Mouse (Mus musculus): ENCODE results near the gene Rragd. TPM values are rescaled to one million over a fixed set of nuclear protein-coding genes. Genes with fewer than 3 reads are reported as not detected.
"Not testable (repeated sequence)": the region's sequence is repeated elsewhere in the genome, so short reads cannot be mapped to it uniquely, and the experiment has no call there.

Rragd gene
- polyA plus RNA-seq, 1 experiment from 2014 or later, result 37.1 TPM

- no peaks in the 10 kb centered on the region for H3K36me3 ChIP-seq
- no peaks in the 10 kb centered on the region for H3K9me3 ChIP-seq
- no peak overlapping the region for H3K9ac ChIP-seq
- H3K4me1 ChIP-seq (replicated peaks), result no peaks in the 10 kb centered on the region
- H3K27ac ChIP-seq (replicated peaks), result no peak overlapping the region
- WGBS, result 86% methylated on average over 3 of the region's 3 CpGs
- no peak overlapping the region for H3K4me3 ChIP-seq
- no peak for ATAC-seq (ENCODE audit: low FRiP score, low read depth)
- no peak overlapping the region for H3K4me2 ChIP-seq
- H3K27me3 ChIP-seq, result no peaks in the 10 kb centered on the region
Measured at GRCm38 (mm10) chr4:32961394-32961793, 21.4 kb upstream of the Rragd start.

GRCm38 (mm10) chr4:32964619-32965018 lies 18.2 kb upstream of the Rragd start:
- not testable (repeated sequence) for H3K4me3 ChIP-seq; H3K9ac ChIP-seq; H3K4me2 ChIP-seq; H3K27ac ChIP-seq (replicated peaks); H3K27me3 ChIP-seq; H3K9me3 ChIP-seq; H3K36me3 ChIP-seq; ATAC-seq (ENCODE audit: low FRiP score, low read depth); H3K4me1 ChIP-seq (replicated peaks)
- WGBS, result 89% methylated on average over 19 of the region's 19 CpGs

DNA sequence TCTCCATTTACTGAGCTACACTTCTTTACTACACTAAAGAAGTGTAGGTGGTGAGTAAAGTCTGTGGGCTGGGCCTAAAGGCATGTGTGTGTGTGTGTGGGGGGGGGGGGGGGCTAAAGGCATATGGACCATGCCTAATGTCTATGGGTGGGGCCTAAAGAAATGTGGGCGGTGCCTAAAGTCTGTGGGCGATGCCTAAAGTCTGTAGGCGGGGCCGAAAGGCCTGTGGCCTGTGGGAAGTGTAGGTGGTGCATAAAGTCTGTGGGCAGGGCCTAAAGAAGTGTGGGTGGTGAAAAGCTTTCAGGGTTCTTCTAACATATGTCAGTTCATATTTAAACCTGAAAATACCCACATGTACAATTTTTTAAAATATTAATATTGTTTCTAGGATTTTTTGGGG lies 5.5 kb upstream of the Rragd start:
- H3K4me1 ChIP-seq (replicated peaks), result peaks cover 7% of the 10 kb centered on the region; the same call in 1 of the 2 replicates
- peaks cover 5% of the 10 kb centered on the region; the same call in 1 of the 2 replicates for H3K9me3 ChIP-seq
- H3K27me3 ChIP-seq, result no peaks in the 10 kb centered on the region
- no peaks in the 10 kb centered on the region for H3K36me3 ChIP-seq
- WGBS, result 87% methylated on average over 4 of the region's 4 CpGs
- H3K9ac ChIP-seq, result no peak overlapping the region
- ATAC-seq (ENCODE audit: low FRiP score, low read depth), result 0 out of 2 replicates have a peak, but pooled peaks have one; percentile 8
- H3K4me2 ChIP-seq, result no peak overlapping the region
- no peak overlapping the region for H3K27ac ChIP-seq (replicated peaks)
- no peak overlapping the region for H3K4me3 ChIP-seq

DNA sequence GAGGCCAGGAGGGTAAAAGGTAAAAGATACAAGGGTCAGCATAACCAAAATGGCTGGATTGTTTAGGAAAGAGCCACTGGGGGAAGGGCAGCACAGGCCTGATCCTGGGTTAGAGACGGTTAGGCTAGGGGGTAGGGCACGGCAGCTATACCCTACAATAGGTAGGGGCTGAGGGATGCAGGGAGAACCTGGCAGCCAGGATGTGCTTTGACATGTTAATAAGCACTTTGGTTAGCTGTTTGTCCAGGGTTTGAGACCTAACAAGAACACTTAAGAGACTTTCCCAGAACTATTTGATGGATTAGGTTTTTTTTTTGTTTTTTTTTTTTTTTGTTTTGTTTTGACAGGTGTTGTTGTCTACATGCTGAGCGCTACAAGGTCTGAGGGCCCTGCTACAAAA lies 2.8 kb upstream of the Rragd start:
- no peaks in the 10 kb centered on the region for H3K27me3 ChIP-seq
- no peak overlapping the region for H3K4me2 ChIP-seq
- H3K9me3 ChIP-seq, result no peaks in the 10 kb centered on the region
- H3K36me3 ChIP-seq, result no peaks in the 10 kb centered on the region
- ATAC-seq (ENCODE audit: low FRiP score, low read depth), result no peak
- peaks cover 21% of the 10 kb centered on the region for H3K4me1 ChIP-seq (replicated peaks)
- no peak overlapping the region for H3K27ac ChIP-seq (replicated peaks)
- WGBS, result 69% methylated on average over 3 of the region's 3 CpGs
- no peak overlapping the region for H3K9ac ChIP-seq
- no peak overlapping the region for H3K4me3 ChIP-seq

DNA sequence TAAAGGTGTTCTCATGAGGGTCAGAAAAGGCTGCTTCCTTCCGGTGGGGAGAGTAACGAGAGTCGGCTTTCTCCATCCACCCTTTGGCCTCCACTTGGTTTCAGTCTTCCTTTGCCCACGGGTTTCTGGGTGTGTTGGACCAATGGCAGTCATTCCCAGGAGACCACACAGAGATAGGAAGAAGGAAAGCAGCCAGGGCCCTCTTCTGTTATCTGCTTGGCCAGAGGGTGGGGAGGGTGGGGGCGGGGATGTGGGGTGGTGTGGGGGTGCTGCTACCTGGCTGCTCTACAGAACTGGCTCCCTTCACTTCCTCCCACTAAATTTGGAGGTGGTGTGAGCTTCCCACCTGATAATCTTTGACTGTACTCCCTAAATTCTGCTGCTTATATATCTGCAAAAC lies 1.2 kb upstream of the Rragd start:
- H3K27ac ChIP-seq (replicated peaks), result no peak overlapping the region
- ATAC-seq (ENCODE audit: low FRiP score, low read depth), result no peak
- no peaks in the 10 kb centered on the region for H3K27me3 ChIP-seq
- no peak overlapping the region for H3K9ac ChIP-seq
- H3K4me1 ChIP-seq (replicated peaks), result peaks cover 34% of the 10 kb centered on the region
- H3K36me3 ChIP-seq, result no peaks in the 10 kb centered on the region
- H3K4me2 ChIP-seq, result peak overlapping the region; percentile 82
- no peaks in the 10 kb centered on the region for H3K9me3 ChIP-seq
- H3K4me3 ChIP-seq, result no peak overlapping the region
- 30% methylated on average over 5 of the region's 5 CpGs for WGBS

GRCm38 (mm10) chr4:32982041-32982715 lies 659 bp upstream of the Rragd start:
- Histone ChIP-seq H3K9ac (peak overlapping the region; percentile 92), H3K36me3 (no peaks in the 10 kb centered on the region), H3K27me3 (no peaks in the 10 kb centered on the region), H3K27ac (replicated peaks) (peak overlapping the region; percentile 89; the same call in 1 of the 2 replicates), H3K4me2 (peak overlapping the region; percentile 82), H3K4me3 (peak overlapping the region; percentile 88), H3K9me3 (no peaks in the 10 kb centered on the region), H3K4me1 (replicated peaks) (peaks cover 34% of the 10 kb centered on the region)
- ATAC-seq (ENCODE audit: low FRiP score, low read depth), result peak; percentile 65
- under 1% methylated on average over 15 of the region's 15 CpGs for whole genome bisulfite sequencing

GRCm38 (mm10) chr4:32983176-32984155 lies 629 bp downstream of the Rragd start:
- peak; percentile 79 for ATAC-seq (ENCODE audit: low FRiP score, low read depth)
- peak overlapping the region; percentile 82 for H3K4me2 ChIP-seq
- peaks cover 34% of the 10 kb centered on the region for H3K4me1 ChIP-seq (replicated peaks)
- WGBS, result under 1% methylated on average over 64 of the region's 94 CpGs
- H3K9ac ChIP-seq, result peak overlapping the region; percentile 92
- peak overlapping the region; percentile 88 for H3K4me3 ChIP-seq
- H3K9me3 ChIP-seq, result no peaks in the 10 kb centered on the region
- H3K27ac ChIP-seq (replicated peaks), result peak overlapping the region; percentile 89
- H3K36me3 ChIP-seq, result no peaks in the 10 kb centered on the region
- no peaks in the 10 kb centered on the region for H3K27me3 ChIP-seq

GRCm38 (mm10) chr4:32984242-32984641 lies 1.4 kb downstream of the Rragd start:
- Histone ChIP-seq H3K27me3 (no peaks in the 10 kb centered on the region), H3K4me2 (peak overlapping the region; percentile 82), H3K4me1 (replicated peaks) (peaks cover 34% of the 10 kb centered on the region), H3K9me3 (no peaks in the 10 kb centered on the region), H3K36me3 (no peaks in the 10 kb centered on the region), H3K9ac (peak overlapping the region; percentile 92), H3K27ac (replicated peaks) (peak overlapping the region; percentile 89; the same call in 1 of the 2 replicates), H3K4me3 (peak overlapping the region; percentile 88)
- under 1% methylated on average over 13 of the region's 13 CpGs for WGBS
- ATAC-seq (ENCODE audit: low FRiP score, low read depth), result no peak

DNA sequence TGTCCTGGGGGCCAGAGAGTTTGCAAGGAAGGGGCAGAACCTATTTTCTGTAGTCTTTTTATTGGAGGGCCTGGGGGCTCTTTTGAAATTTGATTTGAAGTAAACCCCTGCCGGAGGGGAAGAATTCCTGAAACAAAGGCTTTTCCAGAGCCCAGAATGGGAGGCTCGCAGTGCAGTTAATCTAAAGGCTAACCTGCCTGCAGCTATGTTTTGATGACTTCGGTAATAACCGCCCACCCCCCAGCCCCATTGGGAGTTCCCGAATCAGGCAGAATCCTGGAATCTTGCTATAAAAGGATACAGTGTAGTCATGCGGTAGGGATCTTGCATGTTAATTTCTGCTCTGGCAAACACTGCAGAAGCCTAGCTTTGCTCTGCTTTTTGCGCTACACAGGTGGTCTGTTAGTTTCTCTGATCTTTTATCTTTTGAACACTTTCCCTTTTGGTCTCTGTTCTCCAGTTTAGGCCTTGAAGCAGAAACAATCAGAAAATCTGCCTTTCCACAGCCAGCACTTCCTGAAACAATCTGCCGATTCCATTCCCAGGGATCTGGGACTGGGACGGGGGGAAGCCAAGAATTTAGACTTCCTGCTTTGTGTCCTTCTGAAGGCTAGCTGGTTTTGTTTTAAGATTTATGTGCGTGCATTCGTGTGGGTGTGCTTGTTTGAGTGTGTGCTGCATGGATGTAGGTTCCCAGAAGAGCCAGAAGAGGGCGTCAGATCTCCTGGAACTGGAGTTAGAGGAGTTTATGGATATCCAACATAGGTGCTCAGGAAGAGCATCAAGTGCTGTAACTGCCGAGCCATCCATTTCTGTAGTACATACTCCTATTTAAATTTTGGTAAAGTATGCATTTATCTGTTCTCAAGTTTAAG lies 2.2 kb downstream of the Rragd start:
- no peaks in the 10 kb centered on the region for H3K36me3 ChIP-seq
- peaks cover 34% of the 10 kb centered on the region for H3K4me1 ChIP-seq (replicated peaks)
- peak overlapping the region; percentile 82 for H3K4me2 ChIP-seq
- H3K9me3 ChIP-seq, result no peaks in the 10 kb centered on the region
- H3K27ac ChIP-seq (replicated peaks), result peak overlapping the region; percentile 54; the same call in 1 of the 2 replicates
- WGBS, result 9% methylated on average over 13 of the region's 13 CpGs
- H3K27me3 ChIP-seq, result no peaks in the 10 kb centered on the region
- ATAC-seq (ENCODE audit: low FRiP score, low read depth), result no peak
- peak overlapping the region; percentile 92 for H3K9ac ChIP-seq
- peak overlapping the region; percentile 88 for H3K4me3 ChIP-seq

GRCm38 (mm10) chr4:32985684-32986083 lies 2.8 kb downstream of the Rragd start:
- Histone ChIP-seq H3K36me3 (no peaks in the 10 kb centered on the region), H3K27ac (replicated peaks) (no peak overlapping the region), H3K4me3 (peak overlapping the region; percentile 88; the same call in 1 of the 2 replicates), H3K4me2 (peak overlapping the region; percentile 82), H3K9me3 (no peaks in the 10 kb centered on the region), H3K4me1 (replicated peaks) (peaks cover 34% of the 10 kb centered on the region), H3K9ac (no peak overlapping the region), H3K27me3 (no peaks in the 10 kb centered on the region)
- ATAC-seq (ENCODE audit: low FRiP score, low read depth), result no peak
- 4% methylated on average over 3 of the region's 3 CpGs for WGBS

- H3K27ac ChIP-seq (replicated peaks), result no peak overlapping the region
- no peaks in the 10 kb centered on the region for H3K9me3 ChIP-seq
- 77% methylated on average over 3 of the region's 3 CpGs for WGBS
- H3K4me1 ChIP-seq (replicated peaks), result peaks cover 29% of the 10 kb centered on the region
- ATAC-seq (ENCODE audit: low FRiP score, low read depth), result no peak
- no peaks in the 10 kb centered on the region for H3K27me3 ChIP-seq
- no peaks in the 10 kb centered on the region for H3K36me3 ChIP-seq
- H3K9ac ChIP-seq, result no peak overlapping the region
- H3K4me2 ChIP-seq, result no peak overlapping the region
- no peak overlapping the region for H3K4me3 ChIP-seq
Measured at GRCm38 (mm10) chr4:32987006-32987405, 4.2 kb downstream of the Rragd start.
